Mouse (Mus musculus) stomach, embryonic 14.5 days (tissue): ENCODE measurements around the gene Slc23a3. TPM values are rescaled to one million over a fixed set of nuclear protein-coding genes. Genes with fewer than 3 reads are reported as not detected.
A peak's percentile ranks its signal among the peaks of the same experiment; 100 is the strongest.

Source experiments
- ATAC-seq: fragments of 200-750 bp; cut with Nextera tagmentation; 2 replicates; pipeline ENCODE4 v1.8.0; 2017; ENCODE audit warnings: low read depth, moderate TSS enrichment; ENCODE audit not compliant: insufficient number of reproducible peaks, insufficient read depth, low FRiP score
- H3K27ac ChIP-seq: fragments of 300-500 bp; sonication (generic); 2 replicates; pipeline ENCODE4 v1.5.1; 2014; ENCODE audit warnings: mild to moderate bottlenecking, low read length, moderate library complexity, mixed read lengths
- H3K27me3 ChIP-seq: fragments of 300-500 bp; sonication (generic); 2 replicates; pipeline ENCODE4 v1.6.1; 2014; ENCODE audit warnings: low read length, control low read depth, mixed read lengths; ENCODE audit not compliant: control insufficient read depth, insufficient read depth
- H3K36me3 ChIP-seq: fragments of 300-500 bp; sonication (generic); 2 replicates; pipeline ENCODE4 v1.6.1; 2014; ENCODE audit warnings: mild to moderate bottlenecking, control low read depth, low read length, moderate library complexity, mixed read lengths; ENCODE audit not compliant: control insufficient read depth, insufficient read depth
- H3K4me1 ChIP-seq: fragments of 300-500 bp; sonication (generic); 2 replicates; pipeline ENCODE4 v1.6.1; 2014; ENCODE audit warnings: low read length, control low read depth, mixed read lengths; ENCODE audit not compliant: control insufficient read depth, insufficient read depth
- H3K4me2 ChIP-seq: fragments of 300-500 bp; sonication (generic); replicated peaks from 2 replicates; pipeline ENCODE4 v1.6.1; 2014; ENCODE audit warnings: low read depth, low read length, control low read depth
- H3K4me3 ChIP-seq: fragments of 300-500 bp; sonication (generic); 2 replicates; pipeline ENCODE4 v1.5.1; 2014; ENCODE audit warnings: low read depth, low read length, control low read depth
- H3K9ac ChIP-seq: fragments of 300-500 bp; sonication (generic); replicated peaks from 2 replicates; pipeline ENCODE4 v1.6.1; 2014; ENCODE audit warnings: low read depth, mild to moderate bottlenecking, control low read depth, low read length, moderate library complexity, mixed read lengths
- H3K9me3 ChIP-seq: fragments of 300-500 bp; sonication (generic); 2 replicates; pipeline ENCODE4 v1.6.1; 2016; ENCODE audit warnings: low read depth, low read length, control low read depth; ENCODE audit not compliant: control insufficient read depth
- WGBS: fragments of 180-500 bp; shearing (Covaris S2); extraction: QIAGEN DNeasy Blood & Tissue Kit; methylation state at CpG from one replicate; pipeline ENCODE4 v1.1.7; 2014; 5-methylcytosine and 5-hydroxymethylcytosine counted together
- polyA plus RNA-seq: library from polyadenylated mRNA; unstranded; fragments of >200 nt; fragmentation: Nextera tagmentation; extraction: Ambion mirVana; gene quantifications from 2 replicates; pipeline ENCODE4 v1.2.1, GENCODE M21; 2014

Gene Slc23a3
- polyA plus RNA-seq, 1 experiment from 2014 or later = 0.42 TPM

- WGBS = under 1% methylated on average over 90 of the region's 91 CpGs
Observed at GRCm38 (mm10) chr1:75142301-75143261, 8.9 kb upstream of the Slc23a3 start, which contains the start of the genes Cnppd1 and Retreg2. Gene Cnppd1 (minus strand): TSS chr1:75142711. Gene Retreg2 (plus strand): TSS chr1:75142778.

GRCm38 (mm10) chr1:75141486-75142190 lies 7.9 kb upstream of the Slc23a3 start:
- peak overlapping the region; percentile 67 for H3K9ac ChIP-seq
- H3K4me2 ChIP-seq = peak overlapping the region; percentile 80
- peak overlapping the region; percentile 94 for H3K27ac ChIP-seq
- H3K4me3 ChIP-seq = peak overlapping the region; percentile 61
- H3K4me1 ChIP-seq = peaks cover 16% of the 10 kb centered on the region; the same call in 1 of the 2 replicates
- peak; percentile 46; the same call in 1 of the 2 replicates for ATAC-seq
- H3K9me3 ChIP-seq = no peaks in the 10 kb centered on the region
- peaks cover 49% of the 10 kb centered on the region for H3K36me3 ChIP-seq
- H3K27me3 ChIP-seq = no peaks in the 10 kb centered on the region
- under 1% methylated on average over 53 of the region's 53 CpGs for WGBS

More at GRCm38 (mm10) chr1:75142301-75143261, 8.9 kb upstream of the Slc23a3 start, which contains the start of the genes Cnppd1 and Retreg2:
- Histone ChIP-seq H3K4me3 (peak within 1 kb of the TSS; percentile 61), H3K4me1 (peaks cover 16% of the 10 kb centered on the region; the same call in 1 of the 2 replicates), H3K36me3 (peaks cover 50% of the 10 kb centered on the region), H3K27ac (peak within 1 kb of the TSS; percentile 94), H3K4me2 (peak within 1 kb of the TSS; percentile 80), H3K9me3 (no peaks in the 10 kb centered on the region), H3K9ac (peak within 1 kb of the TSS; percentile 67), H3K27me3 (no peaks in the 10 kb centered on the region)
- ATAC-seq = peak; percentile 86

GRCm38 (mm10) chr1:75140601-75141190 lies 7.0 kb upstream of the Slc23a3 start:
- Histone ChIP-seq H3K4me3 (peak overlapping the region; percentile 61), H3K36me3 (peaks cover 50% of the 10 kb centered on the region), H3K9ac (peak overlapping the region; percentile 67), H3K4me1 (peaks cover 16% of the 10 kb centered on the region; the same call in 1 of the 2 replicates), H3K27me3 (no peaks in the 10 kb centered on the region), H3K27ac (no peak overlapping the region; the same call in 1 of the 2 replicates), H3K4me2 (peak overlapping the region; percentile 80), H3K9me3 (no peaks in the 10 kb centered on the region)
- ATAC-seq = no peak
- 66% methylated on average over 4 of the region's 4 CpGs for WGBS

GRCm38 (mm10) chr1:75138448-75138847 lies 4.8 kb upstream of the Slc23a3 start:
- H3K4me3 ChIP-seq = no peak overlapping the region
- H3K9ac ChIP-seq = no peak overlapping the region
- H3K4me1 ChIP-seq = peaks cover 8% of the 10 kb centered on the region; the same call in 1 of the 2 replicates
- peaks cover 34% of the 10 kb centered on the region for H3K36me3 ChIP-seq
- H3K9me3 ChIP-seq = no peaks in the 10 kb centered on the region
- 95% methylated on average over 2 of the region's 2 CpGs for WGBS
- no peaks in the 10 kb centered on the region for H3K27me3 ChIP-seq
- ATAC-seq = no peak
- no peak overlapping the region for H3K4me2 ChIP-seq
- H3K27ac ChIP-seq = no peak overlapping the region

- H3K27ac ChIP-seq = no peak overlapping the region
- no peaks in the 10 kb centered on the region for H3K9me3 ChIP-seq
- H3K4me2 ChIP-seq = no peak overlapping the region
- H3K36me3 ChIP-seq = peaks cover 34% of the 10 kb centered on the region
- ATAC-seq = peak; percentile 28; the same call in 1 of the 2 replicates
- no peak overlapping the region for H3K9ac ChIP-seq
- H3K4me3 ChIP-seq = no peak overlapping the region
- 39% methylated on average over 3 of the region's 3 CpGs for WGBS
- no peaks in the 10 kb centered on the region for H3K27me3 ChIP-seq
- peaks cover 6% of the 10 kb centered on the region; the same call in 1 of the 2 replicates for H3K4me1 ChIP-seq
Observed at GRCm38 (mm10) chr1:75136730-75137129, 3.0 kb upstream of the Slc23a3 start.

- Histone ChIP-seq H3K9me3 (no peaks in the 10 kb centered on the region), H3K4me2 (no peak overlapping the region), H3K36me3 (peaks cover 34% of the 10 kb centered on the region), H3K27ac (no peak overlapping the region), H3K4me1 (peaks cover 6% of the 10 kb centered on the region; the same call in 1 of the 2 replicates), H3K4me3 (no peak overlapping the region), H3K9ac (no peak overlapping the region), H3K27me3 (no peaks in the 10 kb centered on the region)
- no peak for ATAC-seq
- 60% methylated on average over 6 of the region's 6 CpGs for WGBS
Observed at GRCm38 (mm10) chr1:75136293-75136692, 2.6 kb upstream of the Slc23a3 start.

GRCm38 (mm10) chr1:75128641-75129040 lies 5.0 kb downstream of the Slc23a3 start:
- Histone ChIP-seq H3K4me1 (peaks cover 6% of the 10 kb centered on the region; the same call in 1 of the 2 replicates), H3K36me3 (no peaks in the 10 kb centered on the region), H3K9ac (no peak overlapping the region), H3K4me2 (no peak overlapping the region), H3K4me3 (no peak overlapping the region), H3K27ac (no peak overlapping the region), H3K9me3 (no peaks in the 10 kb centered on the region), H3K27me3 (no peaks in the 10 kb centered on the region)
- WGBS = 74% methylated on average over 3 of the region's 3 CpGs
- ATAC-seq = no peak

- Histone ChIP-seq H3K9me3 (no peaks in the 10 kb centered on the region), H3K4me3 (peak overlapping the region; percentile 27), H3K27me3 (no peaks in the 10 kb centered on the region), H3K4me1 (peaks cover 6% of the 10 kb centered on the region; the same call in 1 of the 2 replicates), H3K9ac (no peak overlapping the region), H3K36me3 (no peaks in the 10 kb centered on the region), H3K27ac (peak overlapping the region; percentile 94), H3K4me2 (peak overlapping the region; percentile 41)
- ATAC-seq = no peak
- 27% methylated on average over 5 of the region's 5 CpGs for WGBS
Observed at GRCm38 (mm10) chr1:75125418-75125817, 8.3 kb downstream of the Slc23a3 start.
